Mouse (Mus musculus) retina, embryonic 14.5 days (tissue): ENCODE measurements at regions not wholly inside any gene's neighbourhood (a gene's known extent, or its start where the extent isn't known, plus 50 kb on each side); places are given as distances from the start of the nearest gene placed in this dataset.
"Not testable (repeated sequence)": the region's sequence is repeated elsewhere in the genome, so short reads cannot be mapped to it uniquely, and the experiment has no call there.

Experiments
- DNase-seq: peaks from one replicate; pipeline ENCODE4 v3.0.0-alpha.2; 2015; ENCODE audit warnings: low spot score

DNA sequence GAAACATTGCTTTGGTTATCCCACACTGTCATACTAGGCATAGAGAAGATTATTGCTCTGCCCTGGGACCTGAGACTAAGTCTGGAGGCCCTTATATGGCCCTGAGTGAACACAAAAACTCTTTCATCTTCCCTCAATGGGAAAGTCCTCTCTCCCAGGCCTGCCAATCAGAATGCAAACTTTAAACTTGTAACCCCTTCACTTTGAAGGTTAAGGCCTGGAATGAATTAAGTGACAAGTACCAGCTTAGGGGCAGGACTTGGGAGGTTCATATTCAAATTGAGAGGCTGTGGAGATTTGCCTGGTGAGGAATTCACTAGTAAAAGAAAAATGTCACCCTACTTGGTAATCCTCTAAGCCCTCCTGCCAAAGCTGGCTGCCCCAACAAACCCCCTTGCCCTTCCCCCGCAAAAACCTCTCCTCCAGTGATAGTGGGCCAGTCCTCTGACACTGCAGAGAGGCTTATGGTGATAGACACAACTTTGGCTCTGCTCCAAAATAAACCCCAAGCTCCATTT is 120.4 kb upstream of the Thpo start:
- no peak for DNase-seq

DNA sequence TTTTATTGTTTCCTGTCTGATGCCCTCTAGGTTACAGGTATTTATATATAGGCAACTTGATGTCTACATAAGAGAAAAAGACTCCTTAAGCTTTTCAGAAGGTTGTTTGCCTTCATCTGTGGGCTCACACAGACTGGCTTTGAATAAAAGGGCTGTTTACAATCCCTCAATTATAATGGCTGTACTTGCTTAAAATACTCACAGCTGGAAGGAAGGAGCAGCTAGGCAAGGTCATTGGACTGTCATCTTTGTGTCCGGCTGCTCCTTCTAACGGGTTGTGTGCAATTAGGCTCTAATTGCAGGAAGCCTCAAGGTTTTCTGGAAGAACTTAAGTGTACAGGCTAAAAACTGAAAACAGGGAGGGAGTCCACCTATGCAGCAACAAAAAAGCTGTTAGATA is 103.8 kb upstream of the Thpo start:
- no peak for DNase-seq

DNA sequence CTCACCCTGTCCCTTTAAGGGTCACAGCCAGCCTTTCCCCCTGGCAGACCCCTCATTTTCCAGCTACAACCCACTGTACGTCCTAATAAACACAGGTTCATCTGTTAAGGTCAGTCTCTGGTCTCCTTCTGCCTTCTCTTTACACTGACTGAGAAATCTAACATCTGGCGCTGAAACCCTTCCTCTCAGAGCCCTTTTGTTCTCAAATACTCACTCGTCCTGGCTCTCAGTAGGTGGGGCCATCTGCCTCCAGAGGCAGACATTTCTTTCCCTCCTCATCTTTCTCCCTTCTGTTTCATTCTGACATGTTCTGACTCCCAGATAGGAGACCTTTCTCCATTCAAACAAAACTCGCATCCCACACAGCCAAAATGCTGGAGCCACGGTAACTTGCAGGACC is 102.6 kb upstream of the Thpo start:
- DNase-seq: peak; percentile 28

DNA sequence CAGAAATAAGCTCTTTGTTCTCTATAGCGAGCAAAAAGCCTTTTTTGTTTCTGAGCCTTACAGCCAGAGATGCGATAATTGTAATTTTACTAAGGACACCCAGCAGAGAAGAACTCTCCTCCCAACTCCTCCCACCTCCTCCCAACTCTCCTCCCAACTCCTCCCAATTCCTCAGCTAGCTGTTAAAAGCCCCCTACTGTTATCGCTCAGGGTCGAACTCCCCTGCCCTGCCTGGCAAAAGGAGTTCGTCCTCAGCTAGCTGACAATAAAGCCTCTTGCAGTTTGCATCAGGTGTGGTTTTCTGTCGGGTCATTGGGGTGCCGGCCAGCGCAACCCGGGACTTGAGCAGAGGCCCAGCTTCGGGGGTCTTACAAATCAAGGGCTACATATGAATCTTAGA is 99.5 kb upstream of the Thpo start:
- not testable (repeated sequence) for DNase-seq

DNA sequence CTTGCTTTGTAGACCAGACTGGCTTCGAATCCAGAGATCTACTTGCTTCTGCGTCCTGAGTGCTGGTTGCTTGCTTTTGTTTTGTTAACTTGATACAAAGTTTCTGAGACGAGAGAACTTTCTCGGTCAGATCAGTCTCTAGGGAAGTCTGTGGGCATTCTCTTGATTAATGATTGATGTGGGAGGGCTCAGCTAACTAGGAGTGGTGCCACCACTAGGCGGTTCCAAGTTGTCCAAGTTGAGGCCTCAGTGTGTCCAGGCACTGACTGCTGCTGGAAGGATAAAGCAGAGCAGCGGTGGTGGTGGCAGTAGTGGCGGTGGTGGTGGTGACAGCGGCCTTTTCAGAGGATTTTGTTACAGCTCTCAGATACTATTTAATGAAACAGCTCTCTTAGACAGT is 99.0 kb upstream of the Thpo start:
- no peak for DNase-seq

DNA sequence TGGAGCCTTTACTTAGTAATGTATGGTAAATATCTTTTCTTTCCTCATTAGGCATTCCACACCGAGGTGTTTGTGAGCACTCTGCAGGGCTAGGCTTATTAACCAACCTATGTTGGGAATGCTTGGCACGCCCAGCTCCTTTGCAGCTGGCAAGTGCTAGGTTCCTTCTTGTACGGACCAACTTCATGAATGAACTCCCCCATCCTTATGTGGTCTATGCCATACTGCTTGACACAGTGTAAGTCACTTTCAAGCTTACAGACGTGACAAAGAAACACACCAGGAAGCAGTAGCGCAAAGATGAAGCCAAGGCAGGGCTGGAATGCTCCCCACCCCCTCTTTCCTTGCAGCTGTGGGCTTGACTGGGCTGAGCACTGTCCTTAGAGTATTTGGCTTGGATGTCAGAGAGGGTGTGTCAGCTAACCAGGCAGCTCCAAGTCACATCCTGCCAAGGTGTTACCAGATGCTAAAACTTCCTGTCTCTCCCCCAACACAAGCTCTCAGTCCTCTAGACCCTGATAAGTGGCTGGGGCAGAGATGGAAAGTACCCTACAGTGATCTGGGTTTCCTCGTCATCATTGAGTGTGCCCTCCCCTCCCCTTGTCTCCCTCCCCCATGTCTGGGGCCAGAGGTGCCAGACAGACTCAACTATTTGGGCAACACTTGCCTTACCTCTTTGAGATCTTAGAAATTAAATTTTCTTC is 95.6 kb upstream of the Thpo start:
- DNase-seq: no peak

DNA sequence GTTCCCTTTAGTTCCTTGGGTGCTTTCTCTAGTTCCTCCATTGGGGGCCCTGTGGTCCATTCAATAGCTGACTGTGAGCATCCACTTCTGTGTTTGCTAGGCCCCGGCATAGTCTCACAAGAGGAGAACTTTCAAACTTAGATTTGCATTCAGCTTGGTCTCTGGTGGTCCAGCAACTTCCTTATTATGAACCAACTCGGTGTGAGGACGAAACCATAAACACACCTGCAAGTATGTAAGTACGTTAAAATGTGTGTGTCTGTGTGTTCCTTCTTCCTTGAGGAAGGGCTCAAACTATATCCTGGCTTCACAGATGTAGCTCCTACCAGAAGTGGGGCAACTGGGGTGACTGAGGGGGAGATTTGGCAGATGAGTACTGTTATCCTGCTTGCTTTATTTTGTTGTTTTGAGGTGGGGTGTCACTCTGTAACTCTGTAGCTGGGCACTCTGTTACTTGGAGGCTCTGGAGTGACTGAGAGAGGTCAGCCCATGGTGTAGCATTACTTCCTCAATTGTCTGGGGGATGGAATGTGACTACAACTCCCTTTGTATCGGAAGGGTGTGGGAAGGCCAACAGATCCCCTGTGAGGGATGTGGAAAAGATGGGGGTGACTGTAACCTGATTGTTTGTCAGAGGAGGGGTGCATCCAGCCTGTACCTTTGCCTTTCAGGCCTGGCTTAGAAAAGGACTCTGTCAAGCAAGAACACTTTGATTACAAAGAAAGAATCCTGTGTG is 94.9 kb upstream of the Thpo start:
- no peak for DNase-seq

DNA sequence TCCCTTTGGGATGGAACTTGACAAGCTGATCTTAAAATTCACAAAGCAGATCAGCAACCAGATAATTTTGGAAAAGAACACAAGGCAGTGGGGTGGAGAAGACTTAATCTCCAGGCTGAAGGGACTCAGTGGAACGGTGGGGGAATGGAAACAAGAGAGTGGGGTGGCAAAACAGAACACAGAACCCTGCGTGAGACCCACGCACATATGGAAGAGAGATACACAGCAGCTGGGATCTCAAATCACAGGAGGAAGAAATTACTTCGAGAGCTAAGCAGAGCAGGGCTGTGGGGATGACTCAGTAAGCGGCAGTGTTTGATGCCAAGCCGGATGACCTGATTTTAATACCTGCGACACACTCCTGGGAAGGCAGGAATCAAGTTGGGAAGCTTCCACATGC is 89.9 kb upstream of the Thpo start:
- DNase-seq: no peak

DNA sequence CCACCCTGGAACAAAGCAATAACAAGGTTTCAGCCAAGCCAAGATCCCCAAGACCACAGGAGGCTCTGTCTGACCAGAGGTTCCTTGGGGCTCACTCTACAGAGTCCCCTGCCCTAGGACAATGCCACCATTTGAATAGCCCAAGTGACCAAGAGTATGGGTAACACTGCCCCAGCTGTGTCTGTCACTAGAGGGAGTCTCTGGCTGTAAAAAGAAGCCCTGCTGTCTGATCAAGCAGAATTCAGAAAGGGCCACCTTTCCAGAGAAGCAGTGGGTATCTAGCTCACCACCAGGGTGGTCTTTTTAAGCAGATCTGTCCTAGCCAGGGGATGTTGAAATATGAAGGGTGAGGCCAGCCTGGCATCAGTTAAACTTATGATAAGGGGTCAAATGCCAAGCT is 86.6 kb upstream of the Thpo start:
- DNase-seq: no peak

DNA sequence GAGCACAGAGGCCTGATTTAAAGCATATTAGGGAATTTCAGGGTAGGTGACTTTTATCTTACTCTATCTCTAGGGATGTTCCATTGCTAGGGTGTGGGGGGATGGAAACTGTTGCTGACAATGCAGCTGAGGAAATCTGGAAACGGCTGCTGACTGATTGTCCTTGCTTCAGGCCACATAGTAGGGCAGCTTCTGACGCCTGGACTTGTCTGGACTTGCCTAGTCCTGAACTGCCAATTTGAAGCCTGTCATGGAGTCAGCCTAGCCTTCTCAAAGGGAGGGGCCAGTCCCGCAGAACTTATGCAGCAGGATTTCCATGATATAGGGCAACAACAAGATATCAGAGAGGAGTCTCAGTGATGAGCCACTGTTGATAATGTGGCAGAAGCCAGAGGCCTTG is 85.3 kb upstream of the Thpo start:
- no peak for DNase-seq

DNA sequence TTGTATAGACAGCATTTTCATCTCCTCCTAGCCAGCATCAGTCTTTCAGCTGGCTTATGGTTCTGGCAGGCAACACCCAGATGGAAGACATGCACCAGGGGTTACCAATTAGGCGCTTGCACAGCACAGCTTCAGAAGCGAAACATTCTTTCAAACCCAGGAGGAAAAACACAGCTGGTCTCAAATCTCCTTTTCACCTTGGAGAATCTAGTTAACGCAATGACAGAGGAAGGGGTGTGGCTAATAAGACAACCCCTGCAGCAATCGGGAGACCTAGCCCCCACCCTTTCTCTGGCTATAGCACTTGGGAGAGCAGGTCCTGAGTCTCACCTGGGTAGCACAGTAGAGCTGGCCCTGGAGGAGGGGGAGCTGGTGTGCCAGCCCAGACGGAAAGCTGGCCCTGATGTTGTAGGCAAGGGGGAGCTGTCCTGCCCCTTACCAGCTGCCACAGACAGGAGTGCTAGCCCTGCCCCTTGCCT is 84.4 kb upstream of the Thpo start:
- no peak for DNase-seq

DNA sequence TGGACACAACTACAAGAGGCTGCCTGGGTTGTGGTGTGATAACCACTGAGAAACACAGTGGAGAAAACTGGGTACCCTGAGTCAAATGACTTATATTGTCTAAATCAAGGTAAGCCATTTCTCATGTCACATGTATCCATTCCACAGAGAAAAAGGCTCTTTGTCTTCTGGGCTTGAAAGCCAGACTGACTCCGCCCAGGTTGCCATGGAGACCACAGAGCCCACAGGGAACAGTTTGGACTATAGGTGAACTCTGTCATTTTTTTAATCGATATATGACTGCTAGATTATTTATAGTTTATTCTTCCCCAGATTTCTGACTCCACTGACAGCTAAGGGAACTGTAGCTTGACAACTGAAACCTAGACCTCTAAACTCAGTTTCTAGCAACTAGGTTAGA is 80.7 kb upstream of the Thpo start:
- DNase-seq: no peak

DNA sequence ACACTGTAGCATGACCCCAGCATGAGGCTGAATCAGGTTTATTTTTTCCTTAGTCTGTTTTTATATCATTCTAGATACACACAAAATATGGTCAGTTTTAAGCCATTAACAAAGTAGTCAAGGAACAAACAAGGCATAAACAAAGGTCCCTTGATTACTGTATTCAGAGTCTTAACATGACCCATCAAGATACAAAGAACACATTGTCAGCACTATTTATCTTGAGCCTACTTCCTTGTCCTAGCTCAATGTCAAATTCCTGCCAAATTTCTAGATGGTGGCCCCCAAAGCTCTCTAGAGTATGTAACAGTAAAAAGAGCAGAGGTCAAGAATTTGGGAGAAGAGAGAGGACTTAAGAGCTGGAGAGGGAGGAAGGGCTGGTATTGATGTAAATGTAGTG is 79.9 kb upstream of the Thpo start:
- DNase-seq: no peak

DNA sequence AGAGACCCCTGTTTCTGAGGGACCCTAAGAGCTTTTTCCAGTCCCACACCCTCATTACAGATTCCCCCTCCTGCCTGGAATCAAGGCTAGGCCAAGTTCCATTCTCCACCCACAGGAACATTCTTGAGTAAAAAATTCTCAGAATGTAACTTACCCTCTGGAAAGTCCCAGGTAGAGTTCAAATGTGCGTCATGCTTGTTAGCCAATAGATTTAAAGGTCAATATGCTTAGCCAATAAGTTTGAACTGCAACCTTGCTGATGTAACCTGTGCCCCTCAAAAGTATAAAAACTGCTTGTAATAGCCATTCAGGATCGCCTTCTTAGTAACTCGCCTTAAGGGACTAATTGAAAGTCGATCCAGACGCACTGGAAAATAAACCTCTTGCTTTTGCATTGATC is 77.7 kb upstream of the Thpo start:
- not testable (repeated sequence) for DNase-seq

DNA sequence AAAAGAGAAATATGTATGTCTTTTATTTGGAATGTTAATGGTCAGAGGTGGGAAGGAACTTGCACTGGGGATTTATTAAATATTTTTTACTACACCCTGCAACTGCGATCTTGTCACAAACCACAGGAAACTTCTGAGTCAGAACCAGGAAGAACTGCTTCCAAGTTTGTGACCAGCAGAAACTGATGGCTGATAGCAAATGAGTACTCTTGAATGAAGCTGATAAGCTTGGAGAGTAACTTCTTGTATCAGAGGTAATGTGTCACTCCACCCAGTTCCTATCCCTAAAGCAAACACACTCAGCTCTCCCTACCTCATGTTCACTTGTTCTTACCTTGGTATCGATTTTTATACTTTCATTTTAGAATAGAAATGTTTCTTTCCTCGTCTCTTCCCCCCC is 76.0 kb upstream of the Thpo start:
- DNase-seq: no peak

DNA sequence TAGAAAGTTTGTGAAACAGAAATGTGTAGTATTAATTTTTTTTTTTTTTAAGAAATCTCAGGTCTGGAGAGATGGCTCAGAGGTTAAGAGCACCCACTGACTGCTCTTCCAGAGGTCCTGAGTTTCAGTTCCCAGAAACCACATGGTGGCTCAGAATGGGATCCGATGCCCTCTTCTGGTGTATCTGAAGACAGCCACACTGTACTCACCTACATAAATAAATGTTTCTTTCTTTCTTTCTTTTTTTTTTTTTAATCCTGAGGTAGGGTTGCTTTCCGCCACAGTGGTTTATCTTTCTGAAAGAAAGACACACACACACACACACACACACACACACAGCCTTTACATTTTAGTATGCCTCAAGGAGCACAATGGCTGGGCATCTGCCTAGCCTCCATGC is 74.0 kb upstream of the Thpo start:
- no peak for DNase-seq

DNA sequence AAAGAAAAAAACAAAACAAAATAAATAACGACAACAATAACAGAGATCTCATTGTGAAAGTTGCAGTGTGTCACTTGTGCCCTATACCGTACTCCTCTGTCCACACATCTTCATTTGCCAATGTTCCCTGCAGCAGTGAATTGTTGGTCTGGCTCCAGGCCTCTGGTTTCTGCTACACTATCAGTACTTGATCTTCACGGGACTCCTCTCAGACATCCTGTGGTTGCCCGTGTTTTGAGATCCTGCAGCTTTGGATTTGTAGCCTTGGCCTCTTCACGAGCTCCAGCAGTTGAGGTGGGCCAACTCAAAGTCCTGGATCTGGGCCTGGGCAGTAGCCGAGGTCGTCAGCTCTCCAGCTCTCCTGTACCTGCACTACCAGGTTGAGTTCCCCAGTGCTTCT is 72.4 kb upstream of the Thpo start:
- no peak for DNase-seq

DNA sequence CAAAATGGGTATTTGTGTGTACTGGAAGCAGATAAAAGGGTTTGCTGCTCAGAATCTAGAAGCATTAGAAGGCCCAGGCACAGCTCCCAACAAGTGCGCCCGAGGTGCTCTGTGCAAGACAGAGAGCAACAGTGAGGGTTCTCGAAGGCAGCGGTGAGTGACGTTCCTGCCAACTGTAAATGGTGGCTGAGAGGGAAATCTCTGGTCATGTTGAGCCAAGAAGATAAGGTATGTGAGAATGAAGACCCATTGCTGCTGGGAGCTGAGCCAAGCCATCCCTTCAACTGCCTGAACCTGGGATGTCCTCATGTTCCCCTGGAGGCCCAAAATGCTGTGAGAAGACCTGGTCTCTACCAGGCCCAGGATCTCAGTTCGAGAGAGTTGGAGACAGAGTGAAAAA is 71.5 kb upstream of the Thpo start:
- DNase-seq: no peak

DNA sequence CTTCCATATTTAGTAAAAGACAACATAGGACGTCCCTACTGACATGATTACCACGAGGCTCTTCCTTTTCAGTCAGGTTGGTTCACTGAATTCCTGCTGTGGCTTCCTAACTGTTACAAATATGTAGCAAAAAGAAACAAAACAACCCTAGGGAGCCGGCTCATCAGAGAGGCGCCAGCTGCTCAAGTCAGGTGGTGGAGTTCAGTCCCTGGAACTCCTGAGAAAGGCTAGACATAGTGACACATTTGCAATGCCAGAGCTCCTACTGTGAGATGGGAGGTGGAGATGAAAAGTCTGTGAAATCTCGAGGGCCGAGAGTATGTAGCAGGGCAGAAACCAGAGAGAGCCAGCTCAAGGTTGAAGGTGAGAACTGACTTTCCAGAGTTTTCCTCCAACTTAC is 70.8 kb upstream of the Thpo start:
- no peak for DNase-seq

DNA sequence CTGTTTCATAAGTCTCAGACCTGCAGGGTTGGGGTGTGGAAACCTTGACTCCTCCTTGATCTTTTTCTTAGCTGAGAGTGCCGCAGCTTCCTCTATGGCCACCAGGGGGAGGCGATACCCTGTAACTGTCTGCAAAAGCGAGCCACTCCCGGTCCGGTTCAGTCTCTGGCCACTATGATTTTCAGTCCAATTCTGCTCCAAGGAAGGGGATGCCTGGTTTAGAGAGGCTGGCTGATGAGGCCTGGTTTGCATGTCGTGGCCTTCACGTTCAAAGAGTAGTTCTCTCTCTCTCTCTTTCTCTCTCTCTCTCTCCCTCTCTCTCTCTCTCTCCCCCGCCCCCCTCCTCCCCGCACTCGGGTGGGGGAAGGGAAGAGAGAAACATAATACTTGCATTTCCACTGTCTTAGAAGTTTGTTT is 70.3 kb upstream of the Thpo start:
- peak; percentile 89 for DNase-seq

DNA sequence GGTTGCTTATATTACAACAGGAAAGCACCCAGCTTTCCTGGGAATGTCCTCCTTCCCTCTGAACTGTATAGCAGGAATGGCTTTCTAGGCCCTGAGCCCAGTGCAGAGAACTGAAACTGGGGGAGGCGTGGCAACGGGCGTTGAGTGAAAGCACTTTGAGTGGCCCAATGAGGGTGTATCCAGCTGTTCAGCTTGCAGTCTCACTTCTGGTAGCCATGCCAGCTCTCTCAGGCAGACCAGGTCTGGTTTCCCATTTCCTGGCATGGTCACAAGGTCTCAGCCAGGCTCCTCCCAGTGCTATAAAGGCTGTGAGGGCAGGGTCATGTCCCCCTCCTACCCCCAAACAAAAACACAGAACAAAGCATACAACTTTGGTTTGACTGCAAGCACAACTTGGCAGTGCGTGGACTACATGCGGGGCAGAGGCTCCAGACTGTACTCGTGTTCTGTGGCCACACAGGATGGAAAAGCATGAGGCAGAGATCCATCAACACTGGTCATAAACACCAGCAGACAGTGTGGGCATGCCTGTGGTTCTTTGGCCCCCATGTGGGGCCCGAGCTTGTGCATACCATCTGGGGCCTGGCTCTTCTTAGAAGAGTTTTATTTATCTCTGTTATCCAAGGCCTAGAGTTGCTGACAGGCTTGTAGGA is 69.1 kb upstream of the Thpo start:
- no peak for DNase-seq

DNA sequence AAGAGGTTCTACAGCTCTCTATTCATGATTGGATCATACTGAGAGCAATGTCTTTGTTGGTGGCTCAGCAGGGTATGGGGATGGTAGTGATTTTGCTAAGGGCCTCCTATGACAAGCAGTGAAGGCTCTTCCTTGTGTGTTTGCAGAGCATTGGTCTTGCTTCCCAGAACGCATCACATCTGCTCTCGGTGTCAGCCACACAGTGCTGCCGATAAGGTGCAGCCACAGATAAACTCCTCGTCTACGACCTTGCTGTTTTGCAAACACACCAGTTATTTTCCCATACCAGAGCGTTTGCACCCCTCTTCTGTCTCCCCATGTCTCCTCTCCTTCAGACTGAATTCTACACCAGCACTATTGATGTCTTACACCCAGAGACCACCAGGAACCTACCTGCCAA is 68.4 kb upstream of the Thpo start:
- no peak for DNase-seq

DNA sequence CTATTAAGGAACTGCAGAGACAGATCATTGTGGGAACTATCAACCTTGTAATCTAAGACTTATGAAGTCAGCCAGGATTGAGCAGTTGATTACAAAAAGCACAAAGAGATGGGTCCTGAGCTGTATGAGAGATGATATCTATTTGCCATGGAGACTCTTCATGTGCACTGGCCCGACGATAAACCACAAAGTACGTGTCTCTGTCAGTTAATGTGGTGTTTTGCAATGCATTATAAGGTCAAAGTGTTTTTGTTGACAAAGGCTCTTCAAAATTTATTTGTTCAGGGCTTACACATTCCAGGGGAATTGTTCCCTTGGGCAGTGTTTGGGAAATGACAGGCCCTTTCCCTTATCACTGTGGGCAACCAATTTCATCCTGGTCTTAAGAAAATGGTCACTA is 65.7 kb upstream of the Thpo start:
- no peak for DNase-seq
